Mouse (Mus musculus) kidney, embryonic 16.5 days (tissue): ENCODE data around the gene Kdm7a. TPM values are rescaled to one million over a fixed set of nuclear protein-coding genes. Genes with fewer than 3 reads are reported as not detected.

Experiments used
- ATAC-seq: fragments of 200-750 bp; cut with Nextera tagmentation; 2 replicates; pipeline ENCODE4 v1.8.0; 2017; ENCODE audit warnings: moderate TSS enrichment; ENCODE audit not compliant: low FRiP score, low TSS enrichment
- H3K27ac ChIP-seq: fragments of 300-500 bp; sonication (generic); 2 replicates; pipeline ENCODE4 v1.5.1; 2014; ENCODE audit warnings: low read length
- H3K27me3 ChIP-seq: fragments of 300-500 bp; sonication (generic); 2 replicates; pipeline ENCODE4 v1.6.1; 2014; ENCODE audit warnings: low read length, control low read depth, mixed read lengths; ENCODE audit not compliant: insufficient read depth
- H3K36me3 ChIP-seq: fragments of 300-500 bp; sonication (generic); 2 replicates; pipeline ENCODE4 v1.6.1; 2014; ENCODE audit warnings: low read length, control low read depth, mixed read lengths; ENCODE audit not compliant: insufficient read depth
- H3K4me1 ChIP-seq: fragments of 300-500 bp; sonication (generic); 2 replicates; pipeline ENCODE4 v1.6.1; 2014; ENCODE audit warnings: low read length, control low read depth, mixed read lengths; ENCODE audit not compliant: insufficient read depth
- H3K4me2 ChIP-seq: fragments of 300-500 bp; sonication (generic); replicated peaks from 2 replicates; pipeline ENCODE4 v1.6.1; 2014; ENCODE audit warnings: low read depth, low read length
- H3K4me3 ChIP-seq: fragments of 300-500 bp; sonication (generic); 2 replicates; pipeline ENCODE4 v1.5.1; 2014; ENCODE audit warnings: mild to moderate bottlenecking, low read length
- H3K9ac ChIP-seq: fragments of 300-500 bp; sonication (generic); replicated peaks from 2 replicates; pipeline ENCODE4 v1.6.1; 2014; ENCODE audit warnings: low read length
- H3K9me3 ChIP-seq: fragments of 300-500 bp; sonication (generic); 2 replicates; pipeline ENCODE4 v1.6.1; 2016; ENCODE audit warnings: low read length, control low read depth
- whole genome bisulfite sequencing: fragments of 180-500 bp; shearing (Covaris S2); extraction: QIAGEN DNeasy Blood & Tissue Kit; methylation state at CpG from one replicate; pipeline ENCODE4 v1.1.7; 2014; 5-methylcytosine and 5-hydroxymethylcytosine counted together
- polyA plus RNA-seq: library from polyadenylated mRNA; unstranded; fragments of >200 nt; fragmentation: Nextera tagmentation; extraction: Ambion mirVana; gene quantifications from 2 replicates; pipeline ENCODE4 v1.2.1, GENCODE M21; 2015

Gene Kdm7a
- polyA plus RNA-seq, 1 experiment from 2014 or later: 5.7 TPM

DNA sequence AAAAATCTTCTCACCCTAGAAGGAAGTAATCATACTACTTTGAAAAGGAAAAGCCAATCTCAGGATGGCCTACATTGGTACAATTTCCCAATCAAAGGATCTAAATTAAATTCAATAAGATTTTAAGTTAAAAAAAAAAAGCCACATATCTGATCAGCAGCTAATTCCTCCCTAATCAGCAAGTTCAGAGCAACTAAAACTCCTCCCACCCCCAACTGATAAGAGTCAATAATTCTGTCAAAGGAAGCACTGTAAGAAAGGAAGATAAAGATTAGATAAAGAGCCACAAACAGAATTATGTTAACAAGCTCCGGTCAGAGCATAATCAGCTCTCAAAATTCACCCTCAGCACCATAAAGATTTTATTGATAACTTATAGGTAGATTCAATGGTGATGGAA lies 37.5 kb downstream of the Kdm7a start:
- Histone ChIP-seq H3K4me1 (no peaks in the 10 kb centered on the region), H3K4me2 (no peak overlapping the region), H3K9me3 (no peaks in the 10 kb centered on the region), H3K36me3 (peaks cover 10% of the 10 kb centered on the region; the same call in 1 of the 2 replicates), H3K9ac (no peak overlapping the region), H3K27me3 (no peaks in the 10 kb centered on the region), H3K4me3 (no peak overlapping the region), H3K27ac (no peak overlapping the region)
- WGBS: 82% methylated on average over 1 of the region's 1 CpGs
- ATAC-seq: no peak

DNA sequence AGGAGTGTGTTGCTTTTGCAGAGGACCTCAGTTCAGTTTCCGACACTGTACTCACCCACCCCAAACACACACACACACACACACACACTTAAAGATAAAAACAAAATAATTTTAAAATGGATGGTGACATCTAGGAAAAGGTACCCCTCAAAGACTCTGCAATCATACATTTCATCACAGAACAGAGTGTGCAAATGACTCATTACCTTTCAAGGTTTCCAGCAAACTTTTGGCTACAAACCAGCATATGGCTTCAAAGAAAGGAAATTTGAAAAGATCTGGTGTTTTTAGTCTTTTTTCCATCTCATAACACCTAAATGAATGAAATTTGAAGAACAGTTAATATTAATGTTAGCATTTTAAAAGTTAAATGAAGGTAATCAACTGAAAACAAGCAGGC lies 41.7 kb downstream of the Kdm7a start:
- Histone ChIP-seq H3K4me2 (no peak overlapping the region), H3K36me3 (peaks cover 12% of the 10 kb centered on the region; the same call in 1 of the 2 replicates), H3K4me3 (no peak overlapping the region), H3K9ac (no peak overlapping the region), H3K9me3 (no peaks in the 10 kb centered on the region), H3K4me1 (no peaks in the 10 kb centered on the region), H3K27me3 (no peaks in the 10 kb centered on the region), H3K27ac (no peak overlapping the region)
- ATAC-seq: no peak
- 96% methylated on average over 1 of the region's 1 CpGs for WGBS

DNA sequence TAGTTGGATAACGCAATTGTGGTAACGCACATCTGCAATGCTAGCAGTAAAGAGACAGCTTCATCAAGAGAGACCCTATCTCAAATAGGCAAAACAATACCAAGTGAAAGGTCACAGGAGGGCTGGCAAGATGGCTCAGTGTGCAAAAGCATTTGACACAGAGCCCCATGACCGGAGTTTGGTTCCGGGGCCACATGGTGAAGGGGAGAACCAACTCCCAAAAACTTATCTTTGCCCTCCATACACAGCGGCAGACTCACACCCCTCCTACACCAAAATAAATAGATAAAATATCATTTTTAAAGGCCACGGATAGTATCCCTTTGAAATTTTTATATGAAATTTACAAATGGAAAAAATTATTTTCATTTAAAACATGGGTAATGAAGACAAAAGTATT lies 44.6 kb downstream of the Kdm7a start:
- Histone ChIP-seq H3K9me3 (no peaks in the 10 kb centered on the region), H3K4me3 (no peak overlapping the region), H3K27me3 (no peaks in the 10 kb centered on the region), H3K4me2 (no peak overlapping the region), H3K36me3 (peaks cover 10% of the 10 kb centered on the region; the same call in 1 of the 2 replicates), H3K4me1 (no peaks in the 10 kb centered on the region), H3K27ac (no peak overlapping the region), H3K9ac (no peak overlapping the region)
- ATAC-seq: no peak
- WGBS: 92% methylated on average over 6 of the region's 6 CpGs

DNA sequence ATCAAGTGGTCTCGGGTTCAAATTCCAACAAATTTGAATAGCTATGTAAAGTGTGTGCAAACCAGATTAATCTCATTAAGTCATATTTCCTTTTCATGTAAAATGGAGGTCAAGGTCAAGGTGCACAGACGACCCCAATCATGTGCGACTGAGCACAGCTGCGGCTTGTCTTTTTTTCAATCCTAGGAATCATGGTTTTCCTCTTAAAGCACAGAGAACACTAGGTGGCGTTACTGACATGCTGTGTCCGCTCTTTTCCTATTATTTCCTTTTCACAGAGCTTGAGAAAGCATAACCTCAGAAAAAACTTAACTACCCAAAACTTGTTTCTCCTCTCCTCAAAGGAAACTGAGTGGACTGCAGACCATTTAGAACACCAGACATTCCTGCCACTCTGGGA lies 60.5 kb downstream of the Kdm7a start:
- Histone ChIP-seq H3K9ac (no peak overlapping the region), H3K27ac (no peak overlapping the region), H3K9me3 (no peaks in the 10 kb centered on the region), H3K4me1 (no peaks in the 10 kb centered on the region), H3K4me3 (no peak overlapping the region), H3K27me3 (no peaks in the 10 kb centered on the region), H3K4me2 (no peak overlapping the region), H3K36me3 (peaks cover 32% of the 10 kb centered on the region)
- 46% methylated on average over 6 of the region's 6 CpGs for WGBS
- no peak for ATAC-seq

DNA sequence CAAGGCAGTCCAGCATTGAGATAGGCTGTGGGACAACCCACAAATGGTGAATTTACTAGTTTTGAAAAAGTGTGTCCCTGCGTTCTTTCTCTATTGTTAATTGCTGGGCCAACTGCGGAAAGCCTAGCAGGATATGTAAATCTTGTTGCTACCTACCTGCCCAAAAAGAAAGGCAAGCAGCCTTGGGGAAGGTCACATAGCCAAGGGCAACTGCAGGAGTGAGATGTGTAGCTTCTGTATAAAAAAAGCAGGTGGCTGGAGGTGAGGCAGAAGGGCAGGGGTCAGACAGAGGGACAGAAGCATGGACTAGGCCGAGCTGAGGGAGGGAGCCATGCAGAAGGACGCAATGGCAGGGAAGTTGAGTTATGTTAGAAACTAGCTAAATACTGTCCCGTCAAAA lies 74.0 kb downstream of the Kdm7a start:
- Histone ChIP-seq H3K27me3 (no peaks in the 10 kb centered on the region), H3K4me3 (no peak overlapping the region), H3K4me2 (no peak overlapping the region), H3K4me1 (no peaks in the 10 kb centered on the region), H3K27ac (no peak overlapping the region), H3K9me3 (0 out of 2 replicates have a peak, but pooled peaks cover 1% of the 10 kb centered on the region), H3K9ac (no peak overlapping the region), H3K36me3 (peaks cover 17% of the 10 kb centered on the region)
- 84% methylated on average over 5 of the region's 5 CpGs for WGBS
- no peak for ATAC-seq

DNA sequence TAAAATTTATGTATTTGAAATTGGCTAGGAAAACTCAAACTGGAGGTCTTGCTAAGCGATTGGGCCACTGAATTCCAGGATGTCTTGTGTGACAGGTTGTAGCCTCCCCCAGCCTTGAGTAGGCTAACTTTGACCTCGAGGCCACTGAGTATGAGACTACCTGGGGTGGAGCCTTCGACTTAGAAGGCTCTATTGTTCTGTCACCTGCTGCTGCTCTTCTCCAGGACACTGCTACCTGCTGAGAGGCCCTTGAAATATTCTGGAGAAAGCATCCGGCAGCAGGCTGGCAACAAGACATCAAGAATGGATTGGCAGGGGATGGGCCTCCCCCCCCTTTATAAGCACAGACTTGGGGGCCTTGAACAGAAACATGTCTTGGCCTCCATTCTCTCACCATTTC lies 75.1 kb downstream of the Kdm7a start:
- H3K27me3 ChIP-seq: no peaks in the 10 kb centered on the region
- no peak overlapping the region for H3K27ac ChIP-seq
- no peak overlapping the region for H3K4me3 ChIP-seq
- H3K36me3 ChIP-seq: peaks cover 17% of the 10 kb centered on the region
- WGBS: 49% methylated on average over 4 of the region's 4 CpGs
- no peak overlapping the region for H3K9ac ChIP-seq
- H3K9me3 ChIP-seq: 0 out of 2 replicates have a peak, but pooled peaks cover 5% of the 10 kb centered on the region
- no peak overlapping the region for H3K4me2 ChIP-seq
- ATAC-seq: no peak
- no peaks in the 10 kb centered on the region for H3K4me1 ChIP-seq

DNA sequence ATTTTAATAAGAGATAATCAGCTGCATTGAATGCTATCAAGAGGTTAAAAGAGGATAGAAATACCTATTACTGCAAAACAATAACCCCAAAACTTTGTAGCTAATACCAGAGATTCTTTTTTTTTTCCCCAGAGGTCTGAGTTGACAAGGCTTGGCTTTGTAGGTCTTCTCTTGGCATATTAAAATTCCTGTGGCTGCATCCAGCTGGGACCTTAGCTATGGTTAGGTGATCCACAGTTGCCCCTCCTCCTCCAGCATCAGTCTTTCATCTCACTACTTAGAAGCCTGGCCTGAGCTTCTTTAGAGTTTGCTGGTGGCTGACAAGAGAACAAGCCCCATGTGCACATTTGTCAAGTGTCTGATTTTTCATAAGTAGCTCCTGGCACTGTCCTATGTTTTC lies 81.9 kb downstream of the Kdm7a start:
- H3K4me1 ChIP-seq: no peaks in the 10 kb centered on the region
- H3K9ac ChIP-seq: no peak overlapping the region
- no peaks in the 10 kb centered on the region for H3K27me3 ChIP-seq
- H3K4me2 ChIP-seq: no peak overlapping the region
- ATAC-seq: no peak
- no peak overlapping the region for H3K27ac ChIP-seq
- 0 out of 2 replicates have a peak, but pooled peaks cover 5% of the 10 kb centered on the region for H3K9me3 ChIP-seq
- H3K36me3 ChIP-seq: no peaks in the 10 kb centered on the region
- H3K4me3 ChIP-seq: no peak overlapping the region

DNA sequence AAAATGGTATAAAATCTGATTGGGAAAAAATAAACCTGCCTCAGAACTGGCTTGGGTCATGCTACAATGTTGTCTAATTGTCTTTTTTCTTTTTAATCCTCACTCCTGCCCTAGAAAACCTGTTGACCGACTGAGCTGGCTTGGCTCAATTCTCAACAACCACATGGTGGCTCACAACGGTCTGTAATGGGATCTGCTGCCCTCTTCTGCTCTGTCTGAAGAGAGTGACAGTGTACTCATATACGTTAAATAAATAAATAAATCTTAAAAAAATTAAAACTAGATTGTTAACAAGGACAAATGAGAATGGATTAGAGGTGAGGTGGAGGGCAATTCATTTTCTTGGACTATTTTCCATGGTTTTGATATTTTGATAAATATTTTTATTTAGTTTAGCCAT lies 85.9 kb downstream of the Kdm7a start:
- Histone ChIP-seq H3K4me1 (no peaks in the 10 kb centered on the region), H3K27ac (no peak overlapping the region), H3K27me3 (peaks cover 13% of the 10 kb centered on the region; the same call in 1 of the 2 replicates), H3K36me3 (no peaks in the 10 kb centered on the region), H3K4me2 (no peak overlapping the region), H3K9ac (no peak overlapping the region), H3K4me3 (no peak overlapping the region), H3K9me3 (peaks cover 6% of the 10 kb centered on the region; the same call in 1 of the 2 replicates)
- ATAC-seq: no peak
- 61% methylated on average over 3 of the region's 3 CpGs for WGBS

DNA sequence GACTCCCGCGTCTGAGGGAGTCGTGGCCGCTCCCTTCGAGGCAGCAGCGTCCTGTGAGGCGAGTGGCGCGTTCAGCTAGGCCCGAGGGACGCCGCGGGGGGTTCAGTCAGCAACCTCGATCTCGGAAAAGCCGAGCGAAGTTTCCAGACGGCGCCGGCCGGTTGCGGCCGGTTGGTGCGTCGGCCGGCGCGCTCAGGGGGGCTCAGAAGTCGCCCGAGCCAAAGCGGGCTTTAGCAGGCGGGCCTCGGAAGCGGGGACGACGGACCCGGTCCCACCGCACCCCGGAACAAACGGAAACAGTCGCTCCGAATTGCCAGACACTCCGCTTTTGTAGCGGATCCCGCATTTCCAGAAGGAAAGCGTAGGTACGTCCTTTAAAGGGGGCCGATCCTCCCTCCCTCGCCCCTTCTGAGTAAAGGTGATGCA lies 88.1 kb downstream of the Kdm7a start:
- Histone ChIP-seq H3K4me3 (peak overlapping the region; percentile 83), H3K9me3 (peaks cover 6% of the 10 kb centered on the region; the same call in 1 of the 2 replicates), H3K36me3 (no peaks in the 10 kb centered on the region), H3K9ac (peak overlapping the region; percentile 86), H3K27me3 (peaks cover 13% of the 10 kb centered on the region; the same call in 1 of the 2 replicates), H3K4me1 (no peaks in the 10 kb centered on the region), H3K27ac (no peak overlapping the region), H3K4me2 (peak overlapping the region; percentile 57)
- ATAC-seq: peak; percentile 62
- WGBS: 13% methylated on average over 48 of the region's 49 CpGs

DNA sequence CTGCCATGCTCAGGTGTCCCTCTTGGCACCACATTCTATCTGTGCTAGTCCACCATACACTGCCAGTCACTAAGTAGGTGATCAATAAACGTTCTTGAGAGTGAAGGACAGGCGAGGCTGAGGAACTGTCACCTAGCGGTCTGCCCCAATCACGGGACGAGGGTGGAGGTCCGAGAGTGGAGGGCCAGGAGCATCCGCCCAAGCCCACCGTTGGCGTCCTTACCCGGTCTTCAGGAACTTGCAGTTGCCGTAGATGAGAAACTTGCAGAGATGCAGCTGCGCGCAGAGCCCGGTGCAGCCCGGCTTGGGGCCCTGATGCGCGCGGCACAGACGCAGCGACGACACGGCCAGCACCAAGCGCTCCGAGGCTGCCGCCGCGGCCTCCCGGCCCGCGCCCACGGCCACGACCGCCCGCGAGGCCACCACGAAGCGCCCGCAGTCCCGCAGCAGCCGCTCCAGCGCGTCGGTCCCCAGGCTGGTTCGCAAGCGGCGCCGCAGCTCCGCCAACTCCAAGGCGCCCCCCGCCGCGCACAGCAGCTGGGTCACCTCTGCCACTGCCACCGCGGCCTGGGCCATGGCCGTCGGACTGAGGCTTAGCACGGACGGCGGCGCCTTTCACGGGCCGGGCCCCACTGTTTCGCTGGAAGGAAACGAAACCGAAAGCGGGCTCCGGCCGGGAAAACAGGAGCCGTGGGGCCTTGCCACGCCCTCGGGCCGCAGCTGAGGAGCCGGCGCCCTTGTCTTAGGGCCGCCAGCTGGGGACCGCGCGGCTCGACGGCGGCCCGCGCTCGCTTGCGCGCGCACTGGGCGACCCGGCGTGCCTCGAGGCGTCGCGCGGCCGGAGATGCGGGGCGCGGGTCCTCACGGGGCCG lies 88.8 kb downstream of the Kdm7a start, which contains the start of gene Parp12:
Gene Parp12, minus strand, starts transcription at position 766 of the 872 bp plus-strand sequence.
- Histone ChIP-seq H3K4me3 (peak within 1 kb of the TSS; percentile 83), H3K27ac (no peak within 1 kb of the TSS), H3K27me3 (peaks cover 13% of the 10 kb centered on the region; the same call in 1 of the 2 replicates), H3K36me3 (no peaks in the 10 kb centered on the region), H3K9me3 (peaks cover 6% of the 10 kb centered on the region; the same call in 1 of the 2 replicates), H3K9ac (peak within 1 kb of the TSS; percentile 86), H3K4me1 (no peaks in the 10 kb centered on the region), H3K4me2 (peak within 1 kb of the TSS; percentile 57)
- peak; percentile 94 for ATAC-seq
- 2% methylated on average over 100 of the region's 101 CpGs for WGBS
